Mouse (Mus musculus): ENCODE results near the gene Camsap2.
A peak's percentile ranks its signal among the peaks of the same experiment; 100 is the strongest.

Gene Camsap2

DNA sequence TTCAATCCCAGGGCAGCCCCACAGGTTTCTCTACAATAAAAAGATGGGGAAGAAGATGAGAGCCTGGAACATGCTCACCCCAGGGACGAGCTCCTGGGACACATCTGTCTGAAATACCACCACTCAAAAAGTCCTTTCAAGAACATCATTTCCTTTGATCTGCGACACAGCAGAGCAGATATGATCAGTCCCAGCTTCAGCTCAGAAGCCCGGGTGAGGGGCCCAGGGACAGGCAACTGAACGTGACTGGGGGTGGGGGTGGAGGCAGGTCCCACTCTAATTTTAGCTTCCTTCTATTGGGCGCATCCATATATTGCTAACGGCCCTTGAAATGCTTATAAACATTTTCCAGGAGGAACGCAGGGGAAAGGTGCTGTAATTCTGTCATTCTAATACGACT lies 90.2 kb downstream of the Camsap2 start:
- no peak for DNase-seq

DNA sequence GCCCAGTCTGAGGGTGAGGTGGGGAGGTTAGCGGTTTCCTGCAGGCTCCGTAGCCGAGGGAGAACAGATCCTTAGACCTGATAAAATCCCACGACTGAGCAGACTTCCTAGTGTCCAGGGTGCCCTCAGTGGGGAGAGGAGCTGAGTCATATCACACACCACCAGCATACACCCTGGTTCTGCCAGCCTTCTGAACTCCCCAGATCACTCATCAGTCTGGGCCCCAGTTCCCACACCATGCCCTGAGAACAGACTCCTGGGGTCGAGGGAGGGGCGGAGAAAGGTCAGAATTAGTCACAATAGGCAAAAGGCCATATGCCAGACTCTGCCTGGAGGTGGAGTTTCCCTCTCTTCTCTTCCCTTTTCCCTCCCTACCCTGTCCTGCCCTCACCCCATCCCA lies 90.7 kb downstream of the Camsap2 start:
- DNase-seq: no peak

DNA sequence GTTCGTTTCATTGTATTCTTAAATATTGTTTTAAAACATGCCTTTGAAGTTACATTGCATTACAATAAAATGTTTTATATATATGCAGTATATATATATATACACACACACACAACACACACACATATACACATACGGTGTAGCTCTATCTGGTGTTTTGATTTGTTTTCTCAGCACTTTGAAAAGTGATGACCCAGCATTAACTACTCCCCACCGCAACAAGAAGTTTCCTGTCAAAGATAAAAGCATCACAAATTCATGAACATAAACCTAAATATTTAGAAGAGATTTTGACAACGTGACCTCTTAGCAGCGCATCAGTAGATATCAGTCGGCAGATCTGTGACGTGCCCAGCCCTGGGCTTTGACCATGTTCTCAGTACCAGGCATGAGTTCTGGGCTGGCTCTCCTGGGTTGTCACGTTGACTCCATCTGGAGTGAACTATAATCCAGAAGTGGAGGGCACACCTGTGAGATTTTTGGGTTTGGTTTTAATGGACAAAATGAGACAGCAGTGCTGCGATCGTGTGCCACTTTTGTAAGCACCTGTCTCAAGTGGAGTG lies 91.3 kb downstream of the Camsap2 start:
- no peak for DNase-seq

DNA sequence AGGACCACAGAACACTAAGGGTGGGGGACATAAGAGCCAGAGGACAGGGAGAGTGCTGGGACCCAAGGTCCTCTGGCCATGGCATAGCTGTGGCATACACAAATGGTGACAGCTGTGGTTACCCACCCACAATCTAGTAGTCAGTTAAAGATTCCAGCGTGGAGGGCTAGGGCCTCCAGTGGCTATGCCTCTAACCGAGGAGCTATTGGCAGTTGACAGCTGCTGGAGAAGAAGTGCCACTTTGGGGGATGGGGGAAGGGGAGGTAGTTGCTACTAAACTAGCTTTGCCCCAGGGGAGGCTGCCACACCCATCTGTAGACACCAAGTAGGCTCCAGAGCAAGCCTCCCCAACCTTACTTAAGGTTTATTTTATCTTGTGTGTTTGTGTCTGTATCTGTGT lies 92.4 kb downstream of the Camsap2 start:
- DNase-seq: no peak

- DNase-seq: no peak
Observed at GRCm38 (mm10) chr1:136249662-136250061, 96.2 kb downstream of the Camsap2 start.

DNA sequence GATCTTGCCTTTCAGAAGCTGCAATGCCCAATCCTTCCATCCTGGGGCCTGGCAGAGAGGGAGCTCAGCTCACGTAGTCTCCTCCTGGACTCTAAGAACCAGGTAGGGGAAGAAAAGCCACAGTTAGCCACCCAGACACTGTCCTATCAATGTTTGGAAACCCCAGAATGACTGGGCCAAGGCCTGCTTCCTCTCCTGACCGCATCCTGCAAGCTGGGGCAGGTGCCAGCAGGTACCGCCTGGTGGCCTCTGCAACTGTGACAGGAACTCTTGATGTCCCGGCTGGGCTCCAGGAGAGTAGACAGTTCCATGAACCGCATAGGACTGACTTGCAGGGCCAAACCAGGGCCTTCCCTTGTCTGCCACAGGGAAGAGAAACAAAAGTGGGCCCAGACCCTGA lies 98.5 kb downstream of the Camsap2 start:
- no peak for DNase-seq

DNA sequence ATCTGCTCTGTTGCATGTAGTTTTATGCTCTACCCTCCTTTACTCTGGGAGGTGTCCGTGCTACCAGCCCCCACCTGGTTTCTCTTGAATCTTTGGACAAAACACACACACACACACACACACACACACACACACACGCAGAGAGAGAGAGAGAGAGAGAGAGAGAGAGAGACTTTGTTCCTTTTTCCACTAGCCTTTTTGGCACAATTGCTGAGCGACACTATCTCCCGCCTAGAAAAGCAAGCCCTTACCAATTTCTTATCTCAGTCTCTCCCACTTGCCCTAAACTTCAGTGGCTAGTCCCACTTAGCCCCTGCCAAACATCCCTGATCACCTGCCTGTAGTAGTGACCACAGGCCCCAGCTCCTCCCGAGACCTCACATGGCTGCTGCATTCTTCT lies 101.4 kb downstream of the Camsap2 start:
- no peak for DNase-seq

DNA sequence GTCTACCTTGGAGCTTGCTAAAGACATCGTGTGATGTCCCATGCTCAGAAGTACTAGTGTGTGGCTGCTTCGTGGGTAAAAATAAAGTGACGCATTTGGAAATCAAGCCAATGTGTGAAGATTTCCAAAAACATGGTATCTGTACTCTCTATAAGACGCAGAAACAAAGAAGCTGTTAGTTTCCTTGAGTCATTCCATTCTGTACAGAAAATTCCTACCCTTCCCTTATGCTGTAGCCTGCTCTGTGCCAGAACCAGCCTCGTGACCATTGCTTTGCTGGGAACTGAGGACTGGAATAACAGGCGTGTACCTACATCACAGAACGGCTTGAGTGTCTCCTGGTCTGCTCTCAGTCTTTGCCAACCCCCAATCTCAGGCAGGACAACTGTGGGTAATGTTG lies 104.1 kb downstream of the Camsap2 start:
- no peak for DNase-seq

- DNase-seq: no peak
Observed at GRCm38 (mm10) chr1:136238495-136238894, 107.4 kb downstream of the Camsap2 start.

DNA sequence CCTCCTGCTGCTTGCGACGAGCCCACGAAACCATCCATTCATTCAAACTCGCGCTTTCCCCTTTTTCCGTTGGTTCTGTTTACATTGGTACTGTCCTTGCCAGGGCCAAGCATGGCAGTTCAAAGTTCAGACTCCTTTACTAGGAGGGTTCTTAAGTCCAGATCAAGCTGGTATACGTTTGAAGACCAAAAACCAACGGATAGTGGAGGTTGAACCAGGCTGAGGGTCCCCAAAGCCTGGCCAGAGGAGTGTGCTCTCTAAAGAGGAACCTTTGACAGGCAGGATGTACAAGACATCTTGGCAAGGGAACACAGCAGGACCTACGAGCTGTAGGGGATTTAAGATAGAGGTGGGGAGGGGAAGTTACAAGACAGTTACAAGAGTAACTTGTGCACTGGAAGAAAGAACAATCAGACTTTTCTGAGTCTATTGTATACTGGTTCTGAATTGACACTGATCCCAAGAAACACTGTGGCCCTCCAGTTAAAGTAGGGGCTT lies 111.3 kb downstream of the Camsap2 start:
- DNase-seq: no peak

GRCm38 (mm10) chr1:136233892-136234594 lies 111.9 kb downstream of the Camsap2 start, which contains the start of gene Inava:
Gene Inava (minus strand): TSS chr1:136234264.
- DNase-seq: peak; percentile 41 to 58

DNA sequence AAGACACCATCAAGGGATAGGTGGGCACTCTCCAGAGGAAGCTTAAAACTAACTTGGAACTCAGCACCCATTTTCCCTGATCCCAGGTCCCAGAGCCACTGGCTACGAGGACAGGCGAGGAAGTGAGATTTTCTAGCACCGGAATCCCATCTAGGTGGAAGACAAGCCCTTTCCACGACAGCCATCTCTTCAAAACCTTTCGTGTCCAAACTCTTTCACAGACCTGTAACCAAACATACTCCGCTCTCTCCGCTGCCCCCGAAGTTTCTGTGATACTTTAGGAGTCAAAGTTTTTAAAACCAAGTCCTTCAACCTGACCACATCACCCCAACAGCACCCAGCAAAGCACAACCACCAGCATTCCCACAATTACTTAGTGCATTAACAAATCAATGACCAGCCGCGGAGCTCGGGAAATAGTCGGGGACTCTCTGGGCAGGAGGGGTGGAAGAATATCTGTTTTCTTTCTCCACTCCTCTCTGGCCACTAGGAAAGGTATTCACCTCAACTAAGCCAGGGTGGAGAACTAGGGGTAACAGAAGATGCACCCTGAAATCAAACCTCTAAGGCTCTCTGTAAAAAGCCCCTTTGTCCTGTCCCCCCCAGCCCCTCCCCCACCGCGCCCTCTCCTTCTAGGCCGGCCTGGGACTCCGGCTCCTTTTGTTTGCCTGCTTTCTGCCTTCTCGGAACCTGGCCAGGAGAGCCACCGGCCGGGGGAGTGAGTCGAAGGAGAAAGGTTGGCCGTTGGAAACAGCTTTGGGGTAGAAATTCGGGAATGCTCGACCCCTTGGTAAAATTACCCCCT lies 112.7 kb downstream of the Camsap2 start:
- DNase-seq: no peak

- DNase-seq: no peak
Observed at GRCm38 (mm10) chr1:136232285-136232926, 113.5 kb downstream of the Camsap2 start.

- no peak for DNase-seq
Observed at GRCm38 (mm10) chr1:136231596-136231995, 114.3 kb downstream of the Camsap2 start.

DNA sequence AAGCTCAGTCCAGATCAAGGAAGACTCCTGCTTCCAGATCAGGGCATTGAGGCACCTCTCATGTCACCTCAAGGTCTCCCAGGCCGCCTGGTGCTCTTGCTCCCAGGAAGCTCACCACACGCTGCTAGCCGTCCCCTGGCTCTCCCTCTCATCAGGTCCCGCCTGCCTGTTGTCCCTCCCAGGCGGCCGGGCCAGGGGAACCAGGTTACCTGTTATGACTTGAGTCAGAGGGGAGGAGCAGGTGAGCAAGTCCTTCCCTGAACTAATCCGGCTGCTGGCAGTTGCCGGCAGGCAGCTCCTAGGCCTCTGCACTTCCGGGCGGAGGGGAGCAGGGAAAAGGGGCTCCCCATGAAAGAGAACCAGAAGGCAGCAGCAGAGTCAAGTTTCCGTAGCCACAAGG lies 115.7 kb downstream of the Camsap2 start:
- DNase-seq: no peak

DNA sequence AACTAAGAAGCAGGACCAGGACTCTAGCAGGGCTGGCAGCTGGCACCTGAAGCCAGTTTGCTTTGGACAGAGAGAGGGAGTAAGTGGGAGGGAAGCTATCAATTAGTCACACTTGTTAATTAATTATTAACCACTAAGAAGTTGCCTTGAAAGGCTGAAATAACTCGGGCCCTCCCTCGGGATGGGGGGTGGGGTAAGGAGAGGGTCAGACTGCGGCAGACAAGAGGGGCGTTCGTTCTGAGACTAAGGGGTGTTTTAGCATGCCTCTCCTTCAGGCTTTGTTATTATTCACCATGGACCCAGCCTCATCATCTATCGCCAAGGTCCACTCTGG lies 116.9 kb downstream of the Camsap2 start:
- DNase-seq: no peak

DNA sequence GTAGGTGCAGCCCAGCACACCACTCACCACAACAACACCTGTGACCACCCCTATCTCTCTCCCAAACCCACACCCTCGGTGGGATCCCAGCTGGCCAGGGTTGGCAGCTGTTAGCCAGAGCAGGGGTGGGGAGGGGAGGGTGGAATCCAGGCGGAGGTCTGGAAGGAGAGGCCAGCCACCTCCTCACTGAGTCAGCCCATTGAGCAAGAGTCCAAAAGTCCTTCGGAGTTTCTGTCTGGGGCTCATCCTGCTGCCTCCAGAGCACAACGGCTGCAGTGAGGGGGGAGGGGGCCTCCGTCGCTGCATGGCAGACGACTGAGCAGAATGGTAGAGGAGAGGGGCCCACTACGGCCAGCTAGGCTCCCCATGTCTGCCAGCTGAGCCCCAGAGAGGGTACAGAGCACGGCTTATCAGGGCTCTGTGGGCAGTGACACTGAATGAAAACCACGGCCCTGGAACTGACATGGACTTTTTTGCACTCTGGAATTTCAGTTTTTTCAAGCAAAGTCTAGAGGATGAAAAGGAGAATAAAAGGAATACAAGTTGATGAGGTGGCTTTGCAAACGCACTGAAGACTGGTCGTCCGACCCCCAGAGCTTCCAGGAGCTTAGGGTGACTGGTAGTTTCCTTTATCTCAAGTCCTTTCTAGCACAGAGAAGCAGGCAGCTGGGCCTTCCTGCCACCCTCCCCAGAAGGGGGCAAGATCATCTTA lies 117.4 kb downstream of the Camsap2 start:
- no peak for DNase-seq

DNA sequence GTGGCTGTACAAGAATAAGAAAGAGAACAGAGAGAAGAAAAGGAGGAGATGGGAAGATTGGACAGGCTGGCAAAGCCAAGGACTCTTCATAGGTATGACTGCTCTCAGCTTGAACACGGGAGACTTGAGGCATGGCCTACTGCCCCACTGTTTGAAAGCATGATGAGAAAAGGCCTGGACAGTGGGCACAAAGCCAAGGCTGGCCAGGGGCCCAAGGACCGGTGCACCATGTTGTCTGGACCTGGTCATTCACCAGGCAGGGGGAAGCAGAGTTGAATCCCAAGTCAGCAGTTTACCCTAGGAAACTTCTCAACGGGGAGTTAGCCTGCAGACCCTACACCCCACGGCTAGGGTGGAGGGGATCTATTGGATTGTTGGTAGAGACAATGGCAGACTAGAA lies 118.0 kb downstream of the Camsap2 start:
- peak; percentile 19 to 47 for DNase-seq

- no peak for DNase-seq
Observed at GRCm38 (mm10) chr1:136226626-136227025, 119.3 kb downstream of the Camsap2 start.

DNA sequence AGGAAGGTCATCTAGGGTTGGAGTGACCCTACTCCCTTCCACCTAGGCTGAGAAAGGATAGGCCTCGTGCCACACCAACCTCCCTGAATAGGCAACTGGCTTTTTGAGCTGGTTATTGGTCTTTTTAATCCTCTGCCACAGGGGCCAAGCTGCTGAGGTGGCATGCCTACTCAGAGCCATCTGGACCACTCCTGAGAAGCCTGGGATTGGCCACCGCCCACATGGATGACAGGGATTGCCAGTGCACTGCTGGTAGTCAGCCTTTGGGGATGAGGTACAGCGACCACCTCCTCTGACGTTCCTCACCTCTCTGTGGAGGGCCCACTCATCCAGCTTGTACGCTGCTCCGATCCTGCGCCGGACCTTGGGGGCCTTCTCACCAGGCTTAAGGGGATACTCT lies 120.1 kb downstream of the Camsap2 start:
- no peak for DNase-seq

- no peak for DNase-seq
Observed at GRCm38 (mm10) chr1:136223758-136224342, 122.1 kb downstream of the Camsap2 start.

GRCm38 (mm10) chr1:136222386-136222785 lies 123.5 kb downstream of the Camsap2 start:
- no peak for DNase-seq

Data from cerebellum, postnatal 25 days (tissue).